Mouse (Mus musculus): ENCODE measurements around the gene Siglecg. TPM values are rescaled to one million over a fixed set of nuclear protein-coding genes. Genes with fewer than 3 reads are reported as not detected.

Siglecg gene
- polyA plus RNA-seq, 1 experiment from 2014 or later: 0.08 TPM

DNA sequence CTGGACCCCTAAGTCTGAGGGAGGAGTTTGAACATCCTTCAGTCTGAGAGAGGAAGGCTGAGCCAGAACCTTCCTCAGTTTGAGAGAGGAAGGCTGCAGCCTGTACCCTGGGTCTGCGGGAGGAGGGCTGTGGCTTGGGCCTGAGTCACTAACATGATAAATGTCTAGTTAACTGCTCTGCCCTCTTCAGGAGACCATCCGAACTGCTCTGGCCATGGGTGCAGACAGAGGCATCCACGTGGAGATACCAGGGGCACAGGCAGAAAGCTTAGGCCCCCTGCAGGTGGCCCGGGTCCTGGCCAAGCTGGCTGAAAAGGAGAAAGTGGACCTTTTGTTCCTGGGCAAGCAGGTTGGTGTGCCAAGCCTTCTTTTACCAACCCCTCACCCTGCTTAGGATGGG, 44.6 kb downstream of the Siglecg start:
- Histone ChIP-seq H3K9me3 (ENCODE audit: control insufficient read depth, low read length) (no peaks in the 10 kb centered on the region), H3K9ac (ENCODE audit: low read length) (no peak overlapping the region), H3K4me2 (ENCODE audit: low read length) (no peak overlapping the region), H3K36me3 (ENCODE audit: control insufficient read depth, insufficient read depth, low read length) (peaks cover 70% of the 10 kb centered on the region), H3K27me3 (ENCODE audit: control insufficient read depth, insufficient read depth, low read length) (no peaks in the 10 kb centered on the region), H3K4me1 (ENCODE audit: control insufficient read depth in 2 of 2, insufficient read depth in 2 of 2, low read length in 2 of 2) (peaks cover 11 to 23% of the 10 kb centered on the region in 2 experiments), H3K27ac (replicated peaks in 1 of 2; ENCODE audit: control insufficient read depth in 1 of 2, insufficient read depth in 1 of 2, low read depth in 2 of 2, low read length in 2 of 2) (no peak overlapping the region), H3K4me3 (ENCODE audit: control insufficient read depth in 1 of 2, insufficient read depth in 1 of 2, low read depth in 1 of 2, low read length in 2 of 2) (no peak overlapping the region)
- ATAC-seq (ENCODE audit: insufficient number of reproducible peaks, insufficient read depth, low FRiP score, low read depth): no peak
- WGBS: 34% methylated on average over 4 of the region's 4 CpGs

GRCm38 (mm10) chr7:43453599-43454355, 45.8 kb downstream of the Siglecg start:
- no peak overlapping the region for H3K4me2 ChIP-seq (ENCODE audit: low read length)
- peaks cover 7 to 12% of the 10 kb centered on the region in 2 experiments for H3K4me1 ChIP-seq (ENCODE audit: control insufficient read depth in 2 of 2, insufficient read depth in 2 of 2, low read length in 2 of 2)
- no peak overlapping the region for H3K9ac ChIP-seq (ENCODE audit: low read length)
- no peak overlapping the region for H3K4me3 ChIP-seq (ENCODE audit: control insufficient read depth in 1 of 2, insufficient read depth in 1 of 2, low read depth in 1 of 2, low read length in 2 of 2)
- peaks cover 75% of the 10 kb centered on the region for H3K36me3 ChIP-seq (ENCODE audit: control insufficient read depth, insufficient read depth, low read length)
- H3K27me3 ChIP-seq (ENCODE audit: control insufficient read depth, insufficient read depth, low read length): no peaks in the 10 kb centered on the region
- ATAC-seq (ENCODE audit: insufficient number of reproducible peaks, insufficient read depth, low FRiP score, low read depth): no peak
- 86% methylated on average over 14 of the region's 14 CpGs for WGBS
- no peak overlapping the region for H3K27ac ChIP-seq (replicated peaks in 1 of 2; ENCODE audit: control insufficient read depth in 1 of 2, insufficient read depth in 1 of 2, low read depth in 2 of 2, low read length in 2 of 2)
- no peaks in the 10 kb centered on the region for H3K9me3 ChIP-seq (ENCODE audit: control insufficient read depth, low read length)

- H3K27me3 ChIP-seq (ENCODE audit: control insufficient read depth, insufficient read depth, low read length): no peaks in the 10 kb centered on the region
- 92% methylated on average over 6 of the region's 6 CpGs for WGBS
- H3K9me3 ChIP-seq (ENCODE audit: control insufficient read depth, low read length): no peaks in the 10 kb centered on the region
- ATAC-seq (ENCODE audit: insufficient number of reproducible peaks, insufficient read depth, low FRiP score, low read depth): no peak
- no peak overlapping the region for H3K27ac ChIP-seq (replicated peaks in 1 of 2; ENCODE audit: control insufficient read depth in 1 of 2, insufficient read depth in 1 of 2, low read depth in 2 of 2, low read length in 2 of 2)
- H3K4me3 ChIP-seq (ENCODE audit: control insufficient read depth in 1 of 2, insufficient read depth in 1 of 2, low read depth in 1 of 2, low read length in 2 of 2): no peak overlapping the region
- H3K9ac ChIP-seq (ENCODE audit: low read length): no peak overlapping the region
- H3K4me1 ChIP-seq (ENCODE audit: control insufficient read depth in 2 of 2, insufficient read depth in 2 of 2, low read length in 2 of 2): peaks cover 3 to 6% of the 10 kb centered on the region in 2 experiments
- no peak overlapping the region for H3K4me2 ChIP-seq (ENCODE audit: low read length)
- peaks cover 75% of the 10 kb centered on the region for H3K36me3 ChIP-seq (ENCODE audit: control insufficient read depth, insufficient read depth, low read length)
These were observed 46.4 kb downstream of the Siglecg start for GRCm38 (mm10) chr7:43454371-43454770.

- H3K4me1 ChIP-seq (ENCODE audit: control insufficient read depth in 2 of 2, insufficient read depth in 2 of 2, low read length in 2 of 2): peaks cover 7 to 11% of the 10 kb centered on the region in 2 experiments; a peak in 1 of 4 replicates
- no peak within 1 kb of the TSS for H3K27ac ChIP-seq (replicated peaks in 1 of 2; ENCODE audit: control insufficient read depth in 1 of 2, insufficient read depth in 1 of 2, low read depth in 2 of 2, low read length in 2 of 2)
- peaks cover 3% of the 10 kb centered on the region for H3K36me3 ChIP-seq (ENCODE audit: control insufficient read depth, insufficient read depth, low read length)
- H3K9ac ChIP-seq (ENCODE audit: low read length): no peak within 1 kb of the TSS
- no peaks in the 10 kb centered on the region for H3K9me3 ChIP-seq (ENCODE audit: control insufficient read depth, low read length)
- H3K27me3 ChIP-seq (ENCODE audit: control insufficient read depth, insufficient read depth, low read length): no peaks in the 10 kb centered on the region; the same call in 1 of the 2 replicates
- ATAC-seq (ENCODE audit: insufficient number of reproducible peaks, insufficient read depth, low FRiP score, low read depth): no peak
- no peak within 1 kb of the TSS for H3K4me3 ChIP-seq (ENCODE audit: control insufficient read depth in 1 of 2, insufficient read depth in 1 of 2, low read depth in 1 of 2, low read length in 2 of 2)
- WGBS: 60% methylated on average over 4 of the region's 4 CpGs
- no peak within 1 kb of the TSS for H3K4me2 ChIP-seq (ENCODE audit: low read length)
These were observed 54.8 kb downstream of the Siglecg start, which contains the start of gene Vsig10l for GRCm38 (mm10) chr7:43462851-43463250. Gene Vsig10l, plus strand, starts transcription at chr7:43463151.

GRCm38 (mm10) chr7:43463976-43464375, 56.0 kb downstream of the Siglecg start:
- H3K4me1 ChIP-seq (ENCODE audit: control insufficient read depth in 2 of 2, insufficient read depth in 2 of 2, low read length in 2 of 2): peaks cover 7 to 11% of the 10 kb centered on the region in 2 experiments; a peak in 1 of 4 replicates
- H3K27me3 ChIP-seq (ENCODE audit: control insufficient read depth, insufficient read depth, low read length): no peaks in the 10 kb centered on the region; the same call in 1 of the 2 replicates
- no peaks in the 10 kb centered on the region for H3K9me3 ChIP-seq (ENCODE audit: control insufficient read depth, low read length)
- H3K27ac ChIP-seq (replicated peaks in 1 of 2; ENCODE audit: control insufficient read depth in 1 of 2, insufficient read depth in 1 of 2, low read depth in 2 of 2, low read length in 2 of 2): no peak overlapping the region
- no peak overlapping the region for H3K4me3 ChIP-seq (ENCODE audit: control insufficient read depth in 1 of 2, insufficient read depth in 1 of 2, low read depth in 1 of 2, low read length in 2 of 2)
- WGBS: 80% methylated on average over 7 of the region's 7 CpGs
- H3K36me3 ChIP-seq (ENCODE audit: control insufficient read depth, insufficient read depth, low read length): no peaks in the 10 kb centered on the region
- no peak overlapping the region for H3K4me2 ChIP-seq (ENCODE audit: low read length)
- ATAC-seq (ENCODE audit: insufficient number of reproducible peaks, insufficient read depth, low FRiP score, low read depth): no peak
- no peak overlapping the region for H3K9ac ChIP-seq (ENCODE audit: low read length)

DNA sequence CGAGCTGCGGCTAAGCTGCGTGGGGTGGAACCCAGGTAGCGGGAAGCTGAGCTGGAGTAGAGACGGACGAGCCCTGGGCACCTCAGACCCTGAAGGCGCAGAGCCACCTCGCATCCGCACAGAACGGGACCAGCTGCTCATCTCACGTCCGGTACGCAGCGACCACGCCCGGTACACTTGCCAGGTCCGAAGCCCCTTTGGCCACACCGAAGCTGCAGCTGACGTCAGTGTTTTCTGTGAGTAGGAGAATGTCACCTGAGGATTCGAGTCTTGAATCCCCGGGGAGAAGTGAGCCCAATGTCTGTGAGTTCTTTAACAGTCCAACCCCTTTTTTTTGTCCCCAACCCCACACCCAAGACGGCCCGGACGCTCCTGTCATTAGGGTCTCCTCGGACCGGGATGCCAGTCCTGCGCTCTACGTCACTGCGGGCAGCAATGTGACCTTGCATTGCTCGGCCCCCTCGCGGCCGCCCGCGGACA, 56.9 kb downstream of the Siglecg start:
- Histone ChIP-seq H3K27me3 (ENCODE audit: control insufficient read depth, insufficient read depth, low read length) (no peaks in the 10 kb centered on the region; the same call in 1 of the 2 replicates), H3K9me3 (ENCODE audit: control insufficient read depth, low read length) (no peaks in the 10 kb centered on the region), H3K36me3 (ENCODE audit: control insufficient read depth, insufficient read depth, low read length) (no peaks in the 10 kb centered on the region), H3K9ac (ENCODE audit: low read length) (peak overlapping the region; percentile 67), H3K4me1 (ENCODE audit: control insufficient read depth in 2 of 2, insufficient read depth in 2 of 2, low read length in 2 of 2) (peaks cover 7 to 11% of the 10 kb centered on the region in 2 experiments; a peak in 1 of 4 replicates), H3K4me2 (ENCODE audit: low read length) (peak overlapping the region; percentile 96), H3K4me3 (ENCODE audit: control insufficient read depth in 1 of 2, insufficient read depth in 1 of 2, low read depth in 1 of 2, low read length in 2 of 2) (peak overlapping the region; percentile 44 to 50), H3K27ac (replicated peaks in 1 of 2; ENCODE audit: control insufficient read depth in 1 of 2, insufficient read depth in 1 of 2, low read depth in 2 of 2, low read length in 2 of 2) (no peak overlapping the region)
- WGBS: 7% methylated on average over 35 of the region's 35 CpGs
- peak; percentile 78 for ATAC-seq (ENCODE audit: insufficient number of reproducible peaks, insufficient read depth, low FRiP score, low read depth)

- Histone ChIP-seq H3K9me3 (ENCODE audit: control insufficient read depth, low read length) (no peaks in the 10 kb centered on the region), H3K4me1 (ENCODE audit: control insufficient read depth in 2 of 2, insufficient read depth in 2 of 2, low read length in 2 of 2) (peaks cover 7 to 11% of the 10 kb centered on the region in 2 experiments; a peak in 1 of 4 replicates), H3K9ac (ENCODE audit: low read length) (peak overlapping the region; percentile 67), H3K36me3 (ENCODE audit: control insufficient read depth, insufficient read depth, low read length) (no peaks in the 10 kb centered on the region), H3K4me3 (ENCODE audit: control insufficient read depth in 1 of 2, insufficient read depth in 1 of 2, low read depth in 1 of 2, low read length in 2 of 2) (peak overlapping the region; percentile 44 to 50), H3K27ac (replicated peaks in 1 of 2; ENCODE audit: control insufficient read depth in 1 of 2, insufficient read depth in 1 of 2, low read depth in 2 of 2, low read length in 2 of 2) (0 out of 4 replicates have a peak overlapping the region, but pooled peaks of 1 of the 2 experiments have one; percentile 1), H3K4me2 (ENCODE audit: low read length) (peak overlapping the region; percentile 96), H3K27me3 (ENCODE audit: control insufficient read depth, insufficient read depth, low read length) (no peaks in the 10 kb centered on the region; the same call in 1 of the 2 replicates)
- WGBS: under 1% methylated on average over 33 of the region's 33 CpGs
- ATAC-seq (ENCODE audit: insufficient number of reproducible peaks, insufficient read depth, low FRiP score, low read depth): peak; percentile 76
These were observed 57.5 kb downstream of the Siglecg start for GRCm38 (mm10) chr7:43465344-43466098.

Measured in heart, embryonic 14.5 days (tissue).